Mouse (Mus musculus) MEL (cell line): ENCODE data around the gene Rps24. TPM values are rescaled to one million over a fixed set of nuclear protein-coding genes. Genes with fewer than 3 reads are reported as not detected.
"Not testable (repeated sequence)": the region's sequence is repeated elsewhere in the genome, so short reads cannot be mapped to it uniquely, and the experiment has no call there.

Experiments
- DNase-seq: peaks from one replicate; pipeline ENCODE4 v3.0.0; 2011; ENCODE audit warnings: low read depth, low spot score
- H3K27ac ChIP-seq: 2 replicates; pipeline ENCODE4 v1.5.1; 2012; ENCODE audit warnings: low read depth, mild to moderate bottlenecking, control low read depth, low read length, moderate library complexity; ENCODE audit not compliant: control insufficient read depth
- H3K27me3 ChIP-seq, 2 experiments: fragments of 150-350 bp in 1 of 2; sonication (generic) in 1 of 2; 2 replicates each; pipeline ENCODE4 v1.6.1; 2012; ENCODE audit warnings: low read length in 2 of 2, mild to moderate bottlenecking in 2 of 2, improper control_type of control experiment in 1 of 2, moderate library complexity in 1 of 2; ENCODE audit not compliant: insufficient read depth in 2 of 2, control insufficient read depth in 1 of 2
- H3K36me3 ChIP-seq, 2 experiments: 2 replicates each; pipeline ENCODE4 v1.6.1; 2012 to 2014; ENCODE audit warnings: low read length in 2 of 2, improper control_type of control experiment in 1 of 2, inconsistent platforms in 1 of 2, mild to moderate bottlenecking in 1 of 2; ENCODE audit not compliant: insufficient read depth in 2 of 2, control insufficient read depth in 1 of 2
- H3K4me1 ChIP-seq, 2 experiments: fragments of 150-350 bp in 1 of 2; sonication (generic) in 1 of 2; 2 replicates each; pipeline ENCODE4 v1.6.1; 2012; ENCODE audit warnings: low read length in 2 of 2, improper control_type of control experiment in 1 of 2, mild to moderate bottlenecking in 1 of 2; ENCODE audit not compliant: insufficient read depth in 2 of 2, control insufficient read depth in 1 of 2
- H3K4me3 ChIP-seq, 2 experiments: fragments of 150-350 bp in 1 of 2; sonication (generic) in 1 of 2; 2 replicates each; pipeline ENCODE4 v1.5.1; 2012; ENCODE audit warnings: low read depth in 2 of 2, low read length in 2 of 2, mild to moderate bottlenecking in 2 of 2, moderate library complexity in 2 of 2, control low read depth in 1 of 2, improper control_type of control experiment in 1 of 2; ENCODE audit not compliant: control insufficient read depth in 1 of 2, insufficient read depth in 1 of 2
- H3K79me2 ChIP-seq: 2 replicates; pipeline ENCODE4 v1.6.1; 2012; ENCODE audit warnings: mild to moderate bottlenecking, low read length, moderate library complexity; ENCODE audit not compliant: control insufficient read depth, poor library complexity, insufficient read depth
- H3K9ac ChIP-seq: 2 replicates; pipeline ENCODE4 v1.6.1; 2012; ENCODE audit warnings: low read depth, mild to moderate bottlenecking, control low read depth, low read length, moderate library complexity; ENCODE audit not compliant: control insufficient read depth, poor library complexity, severe bottlenecking
- H3K9me3 ChIP-seq: fragments of 150-350 bp; sonication (generic); replicated peaks from 2 replicates; pipeline ENCODE4 v1.6.1; 2012; ENCODE audit warnings: mild to moderate bottlenecking, low read length, improper control_type of control experiment, moderate library complexity; ENCODE audit not compliant: insufficient read depth
- BHLHE40 ChIP-seq: IDR thresholded peaks from 2 replicates; pipeline ENCODE4 v1.6.1; 2012; ENCODE audit warnings: low read depth, mild to moderate bottlenecking, inconsistent platforms, low read length, improper control_type of control experiment, borderline replicate concordance
- CTCF ChIP-seq, 3 experiments: IDR thresholded peaks in 2 of 3; conservative IDR thresholded peaks in 1 of 3; 2 replicates each; pipeline ENCODE4 v1.5.1; 2011 to 2012; ENCODE audit warnings: low read length in 3 of 3, low read depth in 2 of 3, mild to moderate bottlenecking in 2 of 3, improper control_type of control experiment in 1 of 3, inconsistent platforms in 1 of 3, mixed read lengths in 1 of 3, moderate library complexity in 1 of 3; ENCODE audit not compliant: control insufficient read depth in 1 of 3, insufficient read depth in 1 of 3, poor library complexity in 1 of 3, severe bottlenecking in 1 of 3
- ELF1 ChIP-seq: IDR thresholded peaks from 2 replicates; pipeline ENCODE4 v1.6.1; 2014; ENCODE audit warnings: low read depth, mild to moderate bottlenecking, inconsistent platforms, low read length, improper control_type of control experiment, moderate library complexity
- EP300 ChIP-seq, 2 experiments: IDR thresholded peaks; 2 replicates each; pipeline ENCODE4 v1.6.1; 2011; ENCODE audit warnings: improper control_type of control experiment in 2 of 2, low read length in 2 of 2, low read depth in 1 of 2, mild to moderate bottlenecking in 1 of 2
- ETS1 ChIP-seq: IDR thresholded peaks from 2 replicates; pipeline ENCODE4 v1.6.1; 2012; ENCODE audit warnings: low read depth, mild to moderate bottlenecking, inconsistent platforms, low read length, improper control_type of control experiment, moderate library complexity
- GABPA ChIP-seq: IDR thresholded peaks from 2 replicates; pipeline ENCODE4 v1.6.1; 2012; ENCODE audit warnings: low read depth, mild to moderate bottlenecking, inconsistent platforms, low read length, improper control_type of control experiment, moderate library complexity
- HCFC1 ChIP-seq: IDR thresholded peaks from 2 replicates; pipeline ENCODE4 v1.6.1; 2012; ENCODE audit warnings: low read depth, mild to moderate bottlenecking, inconsistent platforms, low read length, improper control_type of control experiment, moderate library complexity
- JUND ChIP-seq: IDR thresholded peaks from 2 replicates; pipeline ENCODE4 v1.6.1; 2011; ENCODE audit warnings: low read depth, mild to moderate bottlenecking, improper control_type of control experiment, low read length
- KAT2A ChIP-seq: conservative IDR thresholded peaks from 2 replicates; pipeline ENCODE4 v1.6.1; 2012; ENCODE audit warnings: low read depth, low read length, improper control_type of control experiment, inconsistent platforms
- MAFK ChIP-seq: IDR thresholded peaks from 2 replicates; pipeline ENCODE4 v1.6.1; 2011; ENCODE audit warnings: low read depth, mild to moderate bottlenecking, low read length, improper control_type of control experiment, borderline replicate concordance
- MAX ChIP-seq: IDR thresholded peaks from 2 replicates; pipeline ENCODE4 v1.6.1; 2011; ENCODE audit warnings: low read length, improper control_type of control experiment
- MXI1 ChIP-seq: IDR thresholded peaks from 2 replicates; pipeline ENCODE4 v1.6.1; 2011; ENCODE audit warnings: mild to moderate bottlenecking, low read depth, low read length, improper control_type of control experiment
- MYC ChIP-seq: IDR thresholded peaks from 2 replicates; pipeline ENCODE4 v1.6.1; 2011; ENCODE audit warnings: low read depth, mild to moderate bottlenecking, low read length, improper control_type of control experiment, moderate library complexity
- NELFE ChIP-seq: IDR thresholded peaks from 2 replicates; pipeline ENCODE4 v1.6.1; 2011; ENCODE audit warnings: low read depth, low read length, improper control_type of control experiment
- POLR2A ChIP-seq, 2 experiments: IDR thresholded peaks; 2 replicates each; pipeline ENCODE4 v1.6.1; 2011 to 2012; ENCODE audit warnings: low read length in 2 of 2, mild to moderate bottlenecking in 2 of 2, control low read depth in 1 of 2, improper control_type of control experiment in 1 of 2, low read depth in 1 of 2, moderate library complexity in 1 of 2; ENCODE audit not compliant: control insufficient read depth in 1 of 2, insufficient read depth in 1 of 2, poor library complexity in 1 of 2
- RCOR1 ChIP-seq: IDR thresholded peaks from 2 replicates; pipeline ENCODE4 v1.6.1; 2012; ENCODE audit warnings: low read depth, mild to moderate bottlenecking, inconsistent platforms, low read length, improper control_type of control experiment
- SIN3A ChIP-seq: IDR thresholded peaks from 2 replicates; pipeline ENCODE4 v1.6.1; 2012; ENCODE audit warnings: low read length, improper control_type of control experiment, inconsistent platforms
- SMC3 ChIP-seq: IDR thresholded peaks from 2 replicates; pipeline ENCODE4 v1.6.1; 2011; ENCODE audit warnings: low read depth, low read length, improper control_type of control experiment
- TAL1 ChIP-seq: IDR thresholded peaks from 2 replicates; pipeline ENCODE4 v1.6.1; 2012; ENCODE audit warnings: mild to moderate bottlenecking, inconsistent platforms, low read length, moderate library complexity, mixed read lengths
- TBP ChIP-seq: IDR thresholded peaks from 2 replicates; pipeline ENCODE4 v1.8.0; 2011; ENCODE audit warnings: low read depth, low read length, improper control_type of control experiment
- TCF12 ChIP-seq: IDR thresholded peaks from 2 replicates; pipeline ENCODE4 v1.6.1; 2014; ENCODE audit warnings: low read depth, mild to moderate bottlenecking, inconsistent platforms, low read length, improper control_type of control experiment, moderate library complexity
- USF1 ChIP-seq: IDR thresholded peaks from 2 replicates; pipeline ENCODE4 v1.6.1; 2014; ENCODE audit warnings: low read depth, mild to moderate bottlenecking, inconsistent platforms, low read length, improper control_type of control experiment, moderate library complexity
- ZKSCAN1 ChIP-seq: IDR thresholded peaks from 2 replicates; pipeline ENCODE4 v1.6.1; 2012; ENCODE audit warnings: low read depth, mild to moderate bottlenecking, inconsistent platforms, low read length, improper control_type of control experiment, moderate library complexity
- ZNF384 ChIP-seq: IDR thresholded peaks from 2 replicates; pipeline ENCODE4 v1.6.1; 2012; ENCODE audit warnings: low read depth, mild to moderate bottlenecking, inconsistent platforms, low read length, improper control_type of control experiment
- polyA plus RNA-seq, 2 experiments: library from polyadenylated mRNA; stranded (reverse) in 1 of 2; unstranded in 1 of 2; fragments of >175 nt in 1 of 2; fragments of >200 nt in 1 of 2; gene quantifications; 2 replicates each; pipeline versions ENCODE4 v1.2.1 to v1.2.4; 2012; ENCODE audit warnings: low replicate concordance in 2 of 2, low read depth in 1 of 2; ENCODE audit not compliant: insufficient read length in 2 of 2, insufficient read depth in 1 of 2, missing spikeins in 1 of 2
- total RNA-seq: library from RNA; depleted of rRNA; stranded (reverse); fragments of 300-350 nt; gene quantifications from 2 replicates; pipeline ENCODE4 v1.2.3, GENCODE M21; 2012; rRNA removed

Gene Rps24
- 2,513 and 2,687 TPM in 2 replicates for total RNA-seq
- polyA plus RNA-seq, result 1,000 to 10,000 TPM in 1 of 2 experiments, not detected in 1; 2,914 TPM

- Histone ChIP-seq H3K36me3 (peaks cover 5 to 9% of the 10 kb centered on the region in 2 experiments; a peak in 3 of 4 replicates), H3K27me3 (no peaks in the 10 kb centered on the region), H3K9ac (peak within 1 kb of the TSS; percentile 85), H3K79me2 (peaks cover 31% of the 10 kb centered on the region), H3K4me3 (peak within 1 kb of the TSS; percentile 52 to 80), H3K9me3 (no peaks in the 10 kb centered on the region), H3K4me1 (peaks cover 2 to 17% of the 10 kb centered on the region in 2 experiments; a peak in 3 of 4 replicates), H3K27ac (peak within 1 kb of the TSS; percentile 29)
- peak; percentile 76 to 80 for TF ChIP-seq POLR2A (IDR thresholded peaks at IDR 0.05; ENCODE audit: control insufficient read depth in 1 of 2, insufficient read depth in 1 of 2, low read depth in 1 of 2, low read length in 2 of 2, poor library complexity in 1 of 2)
- peak; percentile 96 for TF ChIP-seq MXI1
- TF ChIP-seq SIN3A, result peak; percentile 96
- TF ChIP-seq ZKSCAN1, result no peak
- TF ChIP-seq JUND, result no peak
- TF ChIP-seq TCF12, result peak; percentile 63
- TF ChIP-seq MAX, result peak; percentile 86
- TF ChIP-seq ETS1, result 0 out of 2 replicates have a peak, but pooled peaks have one; percentile 50
- TF ChIP-seq USF1, result peak; percentile 91
- peak; percentile 79 for TF ChIP-seq NELFE
- TF ChIP-seq EP300 (IDR thresholded peaks at IDR 0.05; ENCODE audit: low read depth in 1 of 2, low read length in 2 of 2), result 0 out of 4 replicates have a peak, but pooled peaks of 1 of the 2 experiments have one; percentile 38
- peak; percentile 95 for TF ChIP-seq ELF1
- TF ChIP-seq ZNF384, result no peak
- TF ChIP-seq MYC, result peak; percentile 81
- TF ChIP-seq TBP, result peak; percentile 83
- peak; percentile 78; the same call in 1 of the 2 replicates for TF ChIP-seq KAT2A
- TF ChIP-seq MAFK, result no peak
- TF ChIP-seq RCOR1, result no peak
- TF ChIP-seq HCFC1, result peak; percentile 96
- TF ChIP-seq GABPA, result peak; percentile 81; the same call in 1 of the 2 replicates
- TF ChIP-seq SMC3, result no peak
- TF ChIP-seq CTCF (IDR thresholded peaks at IDR 0.05 in 2 of 3, conservative IDR thresholded peaks at IDR 0.05 in 1 of 3; ENCODE audit: control insufficient read depth in 1 of 3, insufficient read depth in 1 of 3, low read depth in 2 of 3, low read length in 3 of 3, poor library complexity in 1 of 3, severe bottlenecking in 1 of 3), result peak; percentile 56 to 86 (median 78); a peak in 5 of 6 replicates
- TF ChIP-seq TAL1, result no peak
- peak; percentile 100 for TF ChIP-seq BHLHE40
- peak; percentile 96 for DNase-seq
Observed at GRCm38 (mm10) chr14:24486773-24487227, at the start of gene Rps24, which contains the start of gene Polr3a. Gene Rps24, plus strand, starts transcription at chr14:24487125. Gene Polr3a, minus strand, starts transcription at chr14:24487058.

GRCm38 (mm10) chr14:24443529-24443928, 43.4 kb upstream of the Rps24 start:
- not testable (repeated sequence) for H3K79me2 ChIP-seq, H3K36me3 ChIP-seq, H3K9me3 ChIP-seq, DNase-seq, H3K9ac ChIP-seq, H3K4me1 ChIP-seq, H3K27me3 ChIP-seq, H3K4me3 ChIP-seq, H3K27ac ChIP-seq
